Mouse (Mus musculus): Measurements from ENCODE around the gene Ak2. TPM values are rescaled to one million over a fixed set of nuclear protein-coding genes. Genes with fewer than 3 reads are reported as not detected.

Gene Ak2
- polyA plus RNA-seq, 1 experiment from 2014 or later, result 64.7 TPM

DNA sequence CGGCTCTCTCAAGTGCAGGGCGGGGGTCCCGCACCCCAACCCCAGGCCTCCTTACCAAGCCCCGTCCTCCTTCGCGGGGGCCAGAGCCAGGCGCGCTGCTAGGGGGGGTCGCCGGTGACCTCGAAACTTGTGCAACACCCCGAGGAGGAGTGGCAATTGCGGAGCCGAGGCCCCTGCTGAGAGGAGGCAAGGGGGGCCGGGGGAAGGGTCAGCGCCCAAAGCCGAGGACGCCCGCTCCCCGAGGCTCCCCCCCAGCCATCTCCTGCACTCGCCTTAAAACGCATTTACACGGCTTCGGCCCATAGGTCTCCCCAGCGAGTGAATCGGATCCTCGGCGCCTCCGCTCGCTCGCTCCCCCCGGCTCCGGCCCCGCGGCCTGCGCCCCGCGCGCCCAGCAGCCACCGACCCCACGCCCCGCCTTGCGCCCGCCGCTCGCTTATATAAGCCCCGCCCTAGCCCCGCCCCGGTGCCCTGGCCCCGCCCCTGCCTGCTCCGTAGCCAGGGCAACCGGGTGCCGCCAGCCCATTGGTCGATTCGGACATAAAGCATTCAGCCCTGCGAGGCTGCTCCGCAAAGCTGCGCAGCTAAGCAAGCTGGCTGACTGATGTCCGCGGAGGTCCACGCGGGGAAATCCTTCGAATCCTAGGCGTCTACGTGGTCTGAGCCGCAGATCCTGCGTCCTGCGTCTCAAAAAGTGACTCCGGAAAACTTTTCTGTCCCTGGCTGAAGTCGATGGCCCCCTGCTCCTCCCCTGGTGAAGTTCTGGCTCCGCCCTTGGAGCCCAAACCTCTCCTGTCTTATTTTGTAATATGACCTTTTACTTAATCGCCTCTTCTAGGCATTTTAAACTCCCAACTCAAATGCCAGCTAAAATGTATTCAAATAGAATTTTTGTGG, 29.5 kb upstream of the Ak2 start, which contains the start of gene Azin2:
Gene Azin2 (minus strand): TSS at position 414 of the 897 bp plus-strand sequence.
- Histone ChIP-seq H3K79me2 (ENCODE audit: inconsistent target) (no peaks in the 10 kb centered on the region), H3K36me3 (ENCODE audit: inconsistent target) (no peaks in the 10 kb centered on the region), H3K4me3 (ENCODE audit: inconsistent target) (peak within 1 kb of the TSS; percentile 17), H3K27ac (no peak within 1 kb of the TSS)
- 1% methylated on average over 67 of the region's 72 CpGs for WGBS (ENCODE audit: missing documents)

DNA sequence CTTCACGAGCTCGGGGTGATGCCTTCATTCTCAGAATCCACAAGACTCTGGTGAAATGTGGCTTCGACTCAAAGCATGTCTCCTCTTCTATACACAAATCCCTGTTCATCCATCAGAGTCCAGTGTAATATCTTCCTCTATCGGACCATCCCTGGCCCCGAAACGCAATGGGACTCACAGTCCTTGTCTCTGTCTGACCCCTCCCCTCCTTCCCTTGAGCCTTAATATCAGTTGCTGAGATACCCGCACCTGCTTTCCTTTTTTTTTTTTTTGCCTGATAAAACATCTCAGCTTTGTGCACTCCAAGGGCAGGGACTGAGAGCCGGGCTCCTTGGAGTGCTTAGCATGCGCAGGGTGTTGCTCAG, 28.9 kb upstream of the Ak2 start:
- WGBS (ENCODE audit: missing documents), result 21% methylated on average over 9 of the region's 9 CpGs
- no peaks in the 10 kb centered on the region for H3K36me3 ChIP-seq (ENCODE audit: inconsistent target)
- no peaks in the 10 kb centered on the region for H3K79me2 ChIP-seq (ENCODE audit: inconsistent target)
- peak overlapping the region; percentile 17 for H3K4me3 ChIP-seq (ENCODE audit: inconsistent target)
- no peak overlapping the region for H3K27ac ChIP-seq

DNA sequence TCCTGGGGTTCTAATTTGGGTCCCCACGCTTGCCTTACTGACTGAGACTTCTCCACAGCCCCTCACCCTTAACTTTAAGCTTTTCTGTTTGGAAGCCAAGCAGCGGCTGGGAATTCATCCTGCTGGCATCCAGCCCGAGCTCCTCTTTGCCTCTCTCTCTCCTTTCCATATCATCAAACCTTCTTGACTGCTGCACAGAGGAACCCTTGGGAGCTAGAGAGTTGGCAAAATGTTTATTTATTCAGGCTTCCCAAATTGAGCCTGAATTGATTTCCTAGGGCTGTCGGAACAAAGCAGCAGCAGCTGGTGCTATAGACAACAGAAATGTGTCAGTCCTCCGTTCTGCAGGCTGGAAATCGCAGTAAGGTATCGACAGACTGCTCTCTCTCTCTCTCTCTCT, 25.0 kb upstream of the Ak2 start:
- no peaks in the 10 kb centered on the region for H3K79me2 ChIP-seq (ENCODE audit: inconsistent target)
- H3K27ac ChIP-seq, result no peak overlapping the region
- 92% methylated on average over 7 of the region's 7 CpGs for WGBS (ENCODE audit: missing documents)
- H3K36me3 ChIP-seq (ENCODE audit: inconsistent target), result no peaks in the 10 kb centered on the region
- no peak overlapping the region for H3K4me3 ChIP-seq (ENCODE audit: inconsistent target)

DNA sequence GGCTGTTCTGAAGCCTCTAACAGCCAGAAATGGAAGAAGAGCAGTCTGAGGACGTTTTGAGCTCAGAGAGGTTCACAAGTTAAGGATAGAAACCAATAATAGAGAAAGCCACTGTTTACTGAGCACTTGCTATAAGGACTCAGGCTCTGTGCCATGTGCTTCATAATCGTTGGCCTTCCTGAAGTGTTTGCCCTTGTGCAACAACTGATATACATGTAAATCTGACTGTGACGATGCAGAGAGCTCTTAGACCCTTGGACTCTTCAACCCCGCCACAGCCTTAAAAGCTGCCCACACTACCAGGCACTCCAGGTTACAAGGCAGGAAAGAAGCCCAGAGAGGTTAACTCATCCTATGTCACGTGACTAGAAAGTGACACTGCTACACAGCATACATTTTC, 22.7 kb upstream of the Ak2 start:
- H3K36me3 ChIP-seq (ENCODE audit: inconsistent target), result no peaks in the 10 kb centered on the region
- no peaks in the 10 kb centered on the region for H3K79me2 ChIP-seq (ENCODE audit: inconsistent target)
- WGBS (ENCODE audit: missing documents), result 75% methylated on average over 5 of the region's 5 CpGs
- no peak overlapping the region for H3K27ac ChIP-seq
- H3K4me3 ChIP-seq (ENCODE audit: inconsistent target), result no peak overlapping the region

DNA sequence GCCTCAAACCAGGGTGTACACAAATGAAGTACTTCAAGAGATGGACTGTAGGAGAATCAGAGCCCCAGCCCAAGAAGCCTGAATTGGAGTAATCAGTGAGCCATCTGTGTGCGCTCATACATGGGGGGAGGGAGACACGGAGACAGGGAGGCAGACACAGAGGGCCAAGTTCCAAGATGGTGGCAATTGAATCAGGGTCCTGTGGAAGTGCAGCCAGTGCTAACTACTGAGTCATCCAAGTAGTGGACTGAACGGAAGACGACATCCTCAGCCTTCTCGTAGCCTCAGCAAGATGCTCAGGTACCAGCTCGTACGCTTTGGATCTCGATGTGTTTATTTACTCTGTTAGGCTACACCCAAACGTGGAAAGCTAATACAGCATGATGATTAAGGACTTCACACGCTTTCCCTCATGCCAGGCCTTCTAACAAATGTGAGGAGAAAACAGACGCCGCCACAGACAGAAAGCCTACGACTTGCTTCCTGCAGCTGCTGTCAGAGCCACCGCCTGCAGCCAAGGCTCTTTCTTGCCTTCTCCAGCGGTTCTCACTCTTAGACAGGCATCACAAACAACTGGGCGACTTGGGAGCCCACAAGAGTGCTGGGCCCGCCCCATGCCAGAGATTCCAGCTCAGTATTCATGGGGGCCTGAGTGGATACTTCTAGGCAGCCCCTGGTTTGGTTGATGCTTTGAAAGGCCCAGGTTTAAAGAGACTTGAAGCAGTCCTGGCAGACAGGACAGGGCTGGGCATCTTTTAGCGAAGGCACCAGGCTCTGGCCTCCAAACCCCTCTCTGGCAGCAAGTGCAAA, 21.9 kb upstream of the Ak2 start:
- Histone ChIP-seq H3K79me2 (ENCODE audit: inconsistent target) (no peaks in the 10 kb centered on the region), H3K27ac (no peak overlapping the region), H3K4me3 (ENCODE audit: inconsistent target) (no peak overlapping the region), H3K36me3 (ENCODE audit: inconsistent target) (no peaks in the 10 kb centered on the region)
- 84% methylated on average over 18 of the region's 18 CpGs for WGBS (ENCODE audit: missing documents)

DNA sequence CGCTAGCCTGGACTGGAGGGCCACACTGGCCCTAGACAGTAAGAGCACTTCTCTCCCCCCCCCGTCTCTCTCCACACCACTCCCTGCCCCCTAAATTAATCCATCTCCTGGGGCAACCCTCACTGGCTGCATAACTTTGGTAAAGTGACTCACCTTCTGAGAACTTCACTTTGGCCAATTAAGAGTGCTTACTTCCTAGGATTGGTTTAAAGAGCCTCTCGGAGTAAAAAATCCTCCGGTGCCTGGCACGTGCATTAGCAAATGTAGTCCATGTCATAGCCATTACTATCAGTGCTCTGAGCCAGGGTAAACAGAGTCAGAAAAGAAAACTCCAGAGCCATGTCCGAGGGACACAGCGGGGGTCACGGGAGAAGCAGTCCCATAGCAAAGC, 21.3 kb upstream of the Ak2 start:
- WGBS (ENCODE audit: missing documents), result 92% methylated on average over 6 of the region's 8 CpGs
- Histone ChIP-seq H3K79me2 (ENCODE audit: inconsistent target) (no peaks in the 10 kb centered on the region), H3K27ac (no peak overlapping the region), H3K4me3 (ENCODE audit: inconsistent target) (no peak overlapping the region), H3K36me3 (ENCODE audit: inconsistent target) (no peaks in the 10 kb centered on the region)

DNA sequence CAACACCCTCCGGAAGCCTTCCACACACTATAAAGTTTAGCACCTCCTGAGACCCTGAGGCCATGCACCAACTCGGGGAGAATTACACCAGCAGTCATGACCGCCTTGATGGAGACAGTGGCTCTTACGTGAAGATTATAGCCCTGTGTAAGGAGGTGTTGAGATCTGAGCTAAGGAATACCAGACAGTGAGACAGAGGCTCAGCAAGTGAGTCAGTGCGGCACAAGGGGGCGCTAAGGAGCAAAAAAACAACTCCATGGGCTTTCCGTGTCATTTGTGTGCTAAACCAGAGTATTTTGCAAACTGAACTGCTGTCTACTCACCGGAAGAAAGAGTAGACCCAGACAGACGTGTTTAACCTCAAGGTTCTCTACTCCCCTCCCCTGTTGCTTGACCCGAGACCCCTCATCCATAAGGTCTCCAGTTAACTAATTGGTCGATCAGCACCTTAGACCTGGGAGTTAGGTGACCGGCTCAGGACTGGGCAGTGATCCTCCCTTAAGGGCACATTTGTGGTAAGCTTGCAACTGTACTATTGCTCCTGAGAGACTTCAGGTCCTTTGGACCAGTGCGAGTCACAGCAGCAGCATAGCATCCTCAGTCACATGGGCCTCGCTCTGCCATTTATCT, 20.6 kb upstream of the Ak2 start:
- Histone ChIP-seq H3K27ac (no peak overlapping the region), H3K36me3 (ENCODE audit: inconsistent target) (no peaks in the 10 kb centered on the region), H3K4me3 (ENCODE audit: inconsistent target) (no peak overlapping the region), H3K79me2 (ENCODE audit: inconsistent target) (no peaks in the 10 kb centered on the region)
- 36% methylated on average over 14 of the region's 14 CpGs for WGBS (ENCODE audit: missing documents)

DNA sequence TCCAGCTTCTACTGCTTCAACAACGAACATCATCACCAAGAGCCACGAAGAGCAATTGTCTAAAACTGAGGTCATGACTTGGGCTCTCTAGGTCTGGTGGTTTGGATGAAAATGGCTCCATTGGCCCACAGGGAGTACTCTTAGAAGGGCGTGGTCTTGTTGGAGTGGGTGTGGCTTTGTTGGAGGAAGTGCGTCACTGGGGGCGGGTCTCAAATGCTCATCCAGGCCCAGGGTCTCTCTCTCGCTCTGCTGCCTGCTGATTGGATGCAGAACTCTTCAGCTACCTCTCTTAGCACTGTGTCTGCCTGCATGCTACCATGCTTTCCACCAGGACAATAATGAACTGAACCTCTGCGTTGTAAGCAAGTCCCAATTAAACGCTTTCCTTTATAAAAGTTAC, 17.1 kb upstream of the Ak2 start:
- Histone ChIP-seq H3K4me3 (ENCODE audit: inconsistent target) (no peak overlapping the region), H3K27ac (no peak overlapping the region), H3K79me2 (ENCODE audit: inconsistent target) (no peaks in the 10 kb centered on the region), H3K36me3 (ENCODE audit: inconsistent target) (no peaks in the 10 kb centered on the region)
- WGBS (ENCODE audit: missing documents), result 92% methylated on average over 8 of the region's 8 CpGs

DNA sequence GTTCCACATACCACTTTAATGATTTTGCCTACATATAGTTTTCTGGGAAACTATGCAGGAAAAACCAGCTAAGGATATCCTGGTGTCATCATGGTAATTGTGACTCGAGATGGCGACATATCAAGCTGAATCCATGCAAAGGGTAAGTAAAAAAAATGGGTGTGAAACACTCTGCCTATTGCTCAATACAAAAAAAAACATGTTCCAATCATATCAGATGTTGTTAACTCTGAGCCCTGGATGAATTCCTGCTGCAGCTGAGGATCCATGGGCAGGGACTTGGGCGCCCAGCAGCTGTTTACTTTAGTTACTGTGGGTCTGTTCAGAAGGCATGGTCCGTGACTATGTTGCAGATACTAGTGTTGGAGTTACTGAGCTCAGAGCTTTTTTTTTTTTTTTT, 15.2 kb upstream of the Ak2 start:
- no peak overlapping the region for H3K4me3 ChIP-seq (ENCODE audit: inconsistent target)
- H3K79me2 ChIP-seq (ENCODE audit: inconsistent target), result no peaks in the 10 kb centered on the region
- H3K36me3 ChIP-seq (ENCODE audit: inconsistent target), result no peaks in the 10 kb centered on the region
- no peak overlapping the region for H3K27ac ChIP-seq
- WGBS (ENCODE audit: missing documents), result 60% methylated on average over 4 of the region's 4 CpGs

DNA sequence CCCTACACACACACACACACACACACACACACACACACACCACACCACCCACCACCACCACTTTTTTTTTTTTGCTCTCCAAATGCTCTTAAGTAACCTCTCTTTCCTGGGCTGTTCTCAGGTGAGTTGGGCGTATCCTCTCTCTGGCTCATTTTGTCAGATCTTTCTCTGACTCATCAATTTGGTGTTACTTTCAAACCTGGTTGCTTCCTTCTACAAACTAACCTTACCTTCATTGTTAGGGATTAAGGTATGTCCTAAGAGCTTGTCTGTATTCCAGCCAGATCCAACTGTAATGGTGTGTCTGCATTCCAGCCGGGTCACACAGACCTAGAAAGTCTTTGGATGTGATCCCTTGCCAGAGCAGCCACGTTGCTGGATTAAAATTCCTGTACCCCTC, 14.5 kb upstream of the Ak2 start:
- H3K36me3 ChIP-seq (ENCODE audit: inconsistent target), result no peaks in the 10 kb centered on the region
- no peaks in the 10 kb centered on the region for H3K79me2 ChIP-seq (ENCODE audit: inconsistent target)
- whole genome bisulfite sequencing (ENCODE audit: missing documents), result 92% methylated on average over 3 of the region's 3 CpGs
- H3K27ac ChIP-seq, result no peak overlapping the region
- H3K4me3 ChIP-seq (ENCODE audit: inconsistent target), result no peak overlapping the region

DNA sequence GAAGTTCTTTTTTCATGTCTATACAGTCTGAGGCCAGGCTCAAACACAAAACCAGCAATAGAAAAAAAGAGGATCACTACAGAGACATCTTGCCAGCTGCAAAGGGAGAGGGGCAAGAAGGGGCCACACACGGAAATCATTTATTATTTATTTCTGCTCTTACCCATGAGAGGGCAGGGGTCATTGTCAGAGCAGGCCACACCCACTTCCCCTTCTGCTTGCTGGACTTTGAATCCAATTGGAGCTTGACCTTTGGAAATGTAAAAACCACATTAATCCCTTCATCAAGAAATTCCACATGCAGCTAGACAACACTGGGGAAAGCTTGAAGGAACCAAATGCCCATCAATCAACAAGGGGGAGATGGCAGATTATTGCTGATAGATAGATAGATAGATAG, 13.1 kb upstream of the Ak2 start:
- no peak overlapping the region for H3K27ac ChIP-seq
- no peaks in the 10 kb centered on the region for H3K36me3 ChIP-seq (ENCODE audit: inconsistent target)
- H3K4me3 ChIP-seq (ENCODE audit: inconsistent target), result no peak overlapping the region
- WGBS (ENCODE audit: missing documents), result 80% methylated on average over 1 of the region's 1 CpGs
- no peaks in the 10 kb centered on the region for H3K79me2 ChIP-seq (ENCODE audit: inconsistent target)

DNA sequence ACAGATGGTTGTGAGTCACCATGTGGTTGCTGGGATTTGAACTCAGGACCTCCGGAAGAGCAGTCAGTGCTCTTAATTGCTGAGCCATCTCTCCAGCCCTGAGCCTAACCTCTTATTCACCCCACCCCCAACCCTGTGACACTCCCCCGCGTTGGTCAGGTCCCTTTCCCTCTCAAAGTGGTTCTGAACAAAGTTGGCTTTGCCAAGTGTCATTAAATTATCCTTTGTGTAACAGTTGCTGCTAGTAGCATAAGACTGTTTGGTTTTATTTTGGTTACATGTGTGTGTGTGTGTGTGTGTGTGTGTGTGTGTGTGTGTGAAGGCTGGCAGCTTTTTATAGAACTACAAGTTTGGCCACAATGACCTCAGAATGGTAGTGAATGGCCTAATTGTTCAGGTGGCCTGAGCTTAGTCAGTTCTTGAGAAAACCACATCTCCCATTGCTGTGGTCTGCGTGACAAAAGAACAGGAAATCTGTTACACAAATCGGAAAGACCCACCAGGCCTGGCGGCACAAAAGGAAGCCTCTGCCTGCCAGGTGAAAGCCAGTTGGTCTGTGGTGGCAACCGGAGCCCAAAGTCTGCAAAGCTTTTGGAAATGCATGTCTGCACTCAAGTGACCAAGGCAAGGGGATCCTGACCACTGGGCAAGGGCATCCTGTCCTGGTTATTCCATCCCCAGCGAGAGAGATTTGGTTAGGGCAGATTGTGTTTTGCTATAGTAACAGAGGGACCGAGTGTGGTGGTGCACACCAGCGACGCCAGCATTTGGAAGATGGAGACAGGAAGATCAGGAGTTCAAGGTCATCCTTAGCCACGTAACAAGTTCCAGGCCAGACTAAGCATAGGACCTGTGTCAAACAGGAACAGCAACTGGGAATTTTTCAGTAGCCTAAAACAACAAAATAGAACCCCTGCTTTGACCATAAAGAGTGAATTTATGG, 10.6 kb upstream of the Ak2 start:
- WGBS (ENCODE audit: missing documents), result 11% methylated on average over 12 of the region's 12 CpGs
- no peaks in the 10 kb centered on the region for H3K36me3 ChIP-seq (ENCODE audit: inconsistent target)
- H3K4me3 ChIP-seq (ENCODE audit: inconsistent target), result no peak overlapping the region
- no peaks in the 10 kb centered on the region for H3K79me2 ChIP-seq (ENCODE audit: inconsistent target)
- peak overlapping the region; percentile 86 for H3K27ac ChIP-seq

DNA sequence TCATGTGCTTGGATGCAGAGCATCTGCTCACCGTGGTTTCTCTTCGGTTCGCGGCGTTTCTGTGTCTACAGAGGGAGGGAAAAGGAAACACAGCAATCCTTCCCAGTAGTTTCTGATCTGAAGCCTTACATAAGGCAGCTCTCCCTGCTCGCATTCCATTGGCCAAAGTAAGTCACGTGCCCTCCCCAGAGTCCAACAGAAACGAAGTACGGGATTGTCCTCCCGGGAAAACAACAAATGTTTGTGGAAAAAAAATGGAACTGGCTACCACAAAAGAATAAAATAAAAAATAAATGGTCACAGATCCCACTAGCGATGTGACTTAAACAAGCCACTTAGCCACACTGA, 10.0 kb upstream of the Ak2 start:
- no peaks in the 10 kb centered on the region for H3K36me3 ChIP-seq (ENCODE audit: inconsistent target)
- H3K4me3 ChIP-seq (ENCODE audit: inconsistent target), result no peak overlapping the region
- 36% methylated on average over 11 of the region's 11 CpGs for WGBS (ENCODE audit: missing documents)
- peak overlapping the region; percentile 86 for H3K27ac ChIP-seq
- no peaks in the 10 kb centered on the region for H3K79me2 ChIP-seq (ENCODE audit: inconsistent target)

DNA sequence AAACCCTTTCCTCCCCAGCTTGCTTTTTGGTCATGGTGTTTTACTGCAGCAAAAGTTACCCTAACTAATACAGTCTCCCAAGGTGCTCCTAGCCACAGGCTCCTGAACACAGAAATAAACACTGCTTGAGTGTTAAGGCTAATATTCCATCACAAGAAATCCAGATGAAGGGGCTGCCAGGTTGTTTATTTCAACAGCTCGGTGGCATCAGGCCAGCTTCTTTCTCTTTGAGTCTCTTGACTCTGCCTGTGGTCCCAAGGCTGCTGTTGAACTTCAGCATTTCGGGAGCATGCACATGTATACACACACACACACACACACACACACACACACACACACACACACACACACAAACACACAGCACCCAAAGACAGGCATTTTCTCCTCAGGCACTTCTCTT, 8.6 kb upstream of the Ak2 start:
- Histone ChIP-seq H3K36me3 (ENCODE audit: inconsistent target) (no peaks in the 10 kb centered on the region), H3K4me3 (ENCODE audit: inconsistent target) (no peak overlapping the region), H3K27ac (peak overlapping the region; percentile 77), H3K79me2 (ENCODE audit: inconsistent target) (no peaks in the 10 kb centered on the region)
- WGBS (ENCODE audit: missing documents), result 19% methylated on average over 2 of the region's 2 CpGs
